Mouse (Mus musculus) left cerebral cortex, adult 9 months (tissue): ENCODE data around the gene Hnrnpm.
"Not testable (repeated sequence)": the region's sequence is repeated elsewhere in the genome, so short reads cannot be mapped to it uniquely, and the experiment has no call there.

ENCODE experiments used
- DNase-seq, 2 experiments: peaks; one replicate each; pipeline ENCODE4 v3.0.0; 2022; ENCODE audit warnings: low spot score in 2 of 2

The Hnrnpm gene

GRCm38 (mm10) chr17:33686760-33687159 is at the start of gene Hnrnpm:
TSS of gene Hnrnpm (minus strand) at chr17:33686860.
- DNase-seq, result no peak

GRCm38 (mm10) chr17:33733526-33733925 is 46.9 kb upstream of the Hnrnpm start:
- DNase-seq, result not testable (repeated sequence)

- not testable (repeated sequence) for DNase-seq
These were observed 46.0 kb upstream of the Hnrnpm start for GRCm38 (mm10) chr17:33732556-33733083.

- DNase-seq, result no peak
These were observed 42.6 kb upstream of the Hnrnpm start for GRCm38 (mm10) chr17:33729215-33729614.

GRCm38 (mm10) chr17:33728396-33728795 is 41.7 kb upstream of the Hnrnpm start:
- no peak for DNase-seq

GRCm38 (mm10) chr17:33719736-33720378 is 33.2 kb upstream of the Hnrnpm start:
- DNase-seq, result no peak

- DNase-seq, result no peak
These were observed 32.5 kb upstream of the Hnrnpm start for GRCm38 (mm10) chr17:33718944-33719725.

GRCm38 (mm10) chr17:33718384-33718881 is 31.8 kb upstream of the Hnrnpm start, which contains the start of gene March2:
TSS of gene March2 (minus strand) at chr17:33718670.
- DNase-seq, result peak; percentile 92 to 97

- DNase-seq, result no peak
These were observed 31.3 kb upstream of the Hnrnpm start for GRCm38 (mm10) chr17:33717982-33718381.

- no peak for DNase-seq
These were observed 30.6 kb upstream of the Hnrnpm start for GRCm38 (mm10) chr17:33717246-33717645.

- DNase-seq, result no peak
These were observed 28.1 kb upstream of the Hnrnpm start for GRCm38 (mm10) chr17:33714779-33715178.

- no peak for DNase-seq
These were observed 26.6 kb upstream of the Hnrnpm start for GRCm38 (mm10) chr17:33713271-33713670.

- DNase-seq, result no peak
These were observed 23.2 kb upstream of the Hnrnpm start for GRCm38 (mm10) chr17:33709834-33710233.

GRCm38 (mm10) chr17:33703091-33703490 is 16.4 kb upstream of the Hnrnpm start:
- no peak for DNase-seq

- DNase-seq, result no peak
These were observed 15.5 kb upstream of the Hnrnpm start for GRCm38 (mm10) chr17:33702178-33702577.

- DNase-seq, result no peak
These were observed 8.8 kb upstream of the Hnrnpm start for GRCm38 (mm10) chr17:33695471-33695870.

- DNase-seq, result peak; percentile 91 to 97
These were observed 1.4 kb downstream of the Hnrnpm start for GRCm38 (mm10) chr17:33685249-33685653.

GRCm38 (mm10) chr17:33684671-33685231 is 1.9 kb downstream of the Hnrnpm start:
- peak; percentile 35 to 74 for DNase-seq

- DNase-seq, result no peak
These were observed 4.9 kb downstream of the Hnrnpm start for GRCm38 (mm10) chr17:33681767-33682166.

GRCm38 (mm10) chr17:33678771-33679170 is 7.9 kb downstream of the Hnrnpm start:
- no peak for DNase-seq

GRCm38 (mm10) chr17:33676086-33676485 is 10.6 kb downstream of the Hnrnpm start:
- no peak for DNase-seq

- DNase-seq, result no peak
These were observed 11.2 kb downstream of the Hnrnpm start for GRCm38 (mm10) chr17:33675452-33675851.
